Mouse (Mus musculus) thymus, adult 18-20 months (tissue): ENCODE data around the gene Gm11444.
A peak's percentile ranks its signal among the peaks of the same experiment; 100 is the strongest.

Experiments used
- DNase-seq, 2 experiments: peaks; one replicate each; pipeline ENCODE4 v3.0.0; 2022; ENCODE audit warnings: mixed read lengths in 2 of 2

Gene Gm11444

DNA sequence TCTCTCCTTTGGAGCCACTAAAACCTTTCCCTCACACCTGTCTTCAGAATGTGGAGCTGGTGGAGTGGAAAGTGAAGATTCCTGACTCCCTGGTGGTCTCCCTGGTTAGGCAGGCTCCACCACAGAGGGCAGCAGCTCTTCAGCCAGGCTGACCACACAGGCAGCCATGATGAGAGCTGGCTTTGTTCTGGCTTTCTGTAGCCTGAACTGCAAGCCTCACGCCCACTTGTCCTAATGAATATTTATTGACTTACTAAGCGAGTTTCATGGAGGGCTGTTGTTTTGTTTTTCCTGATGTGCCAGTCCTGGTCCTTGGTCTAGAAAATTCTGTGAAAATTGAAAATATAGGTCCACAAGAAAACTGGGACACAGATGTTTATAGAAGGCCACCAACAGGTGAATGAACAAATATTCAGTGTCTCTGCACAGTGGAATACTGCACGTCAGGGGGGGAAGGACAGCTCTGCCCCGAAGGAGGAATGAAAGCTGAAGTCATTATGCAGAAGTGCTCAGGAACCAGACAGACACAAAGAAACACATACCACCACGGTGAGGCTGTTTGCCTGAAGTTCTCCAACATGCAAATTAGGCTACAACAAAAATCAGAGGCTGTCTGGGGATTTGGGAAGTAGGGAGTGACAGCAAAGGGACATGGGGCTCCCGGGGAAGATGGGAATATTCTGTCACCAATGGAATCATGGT, 8.0 kb upstream of the Gm11444 start:
- no peak for DNase-seq

DNA sequence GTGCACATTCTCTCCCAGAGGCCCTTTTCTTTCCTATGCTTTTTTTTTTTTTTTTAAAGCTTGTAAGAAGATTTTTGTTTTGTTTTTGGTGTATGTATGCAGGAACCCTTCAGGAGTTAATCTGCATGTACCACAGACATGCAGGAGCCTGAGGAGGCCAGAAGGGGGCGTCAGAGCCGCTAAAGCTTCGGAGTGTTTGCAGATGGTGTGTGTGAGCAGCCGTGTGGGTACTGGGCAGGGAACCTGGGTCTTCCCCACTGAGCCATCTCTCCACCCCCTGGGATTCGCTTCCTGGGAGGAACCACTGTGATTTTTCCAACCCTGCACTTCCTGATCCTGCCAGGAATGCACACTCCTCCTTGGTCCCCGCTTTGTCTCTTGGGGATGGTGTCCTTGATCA, 625 bp upstream of the Gm11444 start:
- no peak for DNase-seq

- DNase-seq = no peak
Measured at GRCm38 (mm10) chr11:85849037-85849436, 1.1 kb downstream of the Gm11444 start.

GRCm38 (mm10) chr11:85846509-85846908, 3.6 kb downstream of the Gm11444 start:
- no peak for DNase-seq

DNA sequence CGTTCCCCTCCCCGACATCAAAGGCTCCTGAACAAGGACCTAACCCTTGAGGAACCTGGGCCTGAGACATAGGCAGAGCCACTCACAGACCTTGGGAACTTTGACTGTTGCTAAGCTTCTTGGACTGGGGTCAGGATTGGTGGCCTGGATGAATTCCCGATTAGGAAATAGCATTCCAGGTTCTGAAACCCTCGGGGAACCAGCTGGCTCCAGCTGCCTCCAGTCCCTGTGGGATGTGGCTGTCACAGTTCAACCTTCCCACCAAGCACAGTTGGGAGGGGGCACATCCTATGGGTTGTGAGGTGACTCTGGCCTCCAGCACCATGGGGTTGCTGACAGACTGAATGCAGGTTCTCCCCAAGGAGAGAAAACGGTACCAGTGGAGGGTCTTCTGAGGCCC, 4.2 kb downstream of the Gm11444 start:
- no peak for DNase-seq

DNA sequence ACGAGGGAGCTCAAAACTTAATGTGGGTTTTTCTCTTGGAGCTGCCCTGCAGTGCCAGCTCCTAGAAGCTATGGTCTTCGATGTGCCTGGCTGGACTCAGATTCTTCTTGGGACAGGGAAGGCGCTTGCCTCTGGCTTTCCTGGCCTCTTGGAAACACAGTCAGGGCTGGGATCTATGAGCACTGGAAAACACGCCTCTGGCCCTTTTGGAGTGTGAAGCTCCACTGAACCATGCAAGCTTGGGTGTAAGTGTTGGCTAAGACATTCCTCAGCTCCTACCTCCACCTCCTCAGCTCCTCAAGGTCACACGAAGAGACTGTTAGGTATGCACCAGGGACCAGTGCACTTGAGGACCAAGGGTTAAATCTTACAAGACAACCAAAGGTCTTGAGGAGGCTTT, 5.2 kb downstream of the Gm11444 start:
- no peak for DNase-seq

DNA sequence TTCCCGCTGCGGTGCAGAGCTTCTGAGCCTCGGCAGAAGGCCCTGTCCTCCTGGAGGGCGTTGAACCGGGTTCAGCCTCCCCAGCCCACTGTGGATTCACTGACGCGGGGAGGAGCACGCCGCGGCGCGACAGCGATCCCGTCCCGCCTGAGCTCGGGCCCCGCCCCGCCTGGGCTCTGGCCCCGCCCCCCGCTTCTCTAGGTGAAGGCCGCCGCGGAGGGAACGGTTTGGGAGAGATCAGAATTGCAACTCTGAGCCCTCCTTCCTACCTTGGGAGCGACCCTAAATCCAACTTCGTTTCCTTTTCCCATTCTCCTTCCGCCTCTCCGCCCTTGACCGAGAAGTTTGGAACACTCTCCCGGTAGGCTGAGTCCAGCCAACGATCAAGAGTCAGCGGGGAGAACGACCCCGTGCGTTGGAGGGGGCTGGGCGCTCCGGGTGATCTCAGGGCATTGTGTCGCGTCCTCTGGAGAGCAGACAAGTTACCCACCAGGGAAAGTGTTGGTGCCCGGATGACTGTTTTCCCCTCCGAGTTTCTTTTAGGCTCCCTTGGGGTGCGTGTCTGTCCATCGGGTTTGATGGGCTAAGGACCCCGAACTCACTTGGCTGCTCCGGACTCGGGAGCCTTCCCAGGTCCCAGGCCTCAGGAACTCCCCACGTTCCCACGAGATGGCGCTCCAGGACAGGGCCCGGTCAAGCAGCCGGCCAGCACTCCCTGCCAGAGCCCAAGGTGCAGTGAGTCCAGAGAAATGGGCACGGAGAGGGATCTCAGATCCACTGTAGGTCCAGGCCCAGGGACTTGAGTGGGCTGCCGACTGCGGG, 5.8 kb downstream of the Gm11444 start:
- peak; percentile 39 to 47 for DNase-seq

- no peak for DNase-seq
Measured at GRCm38 (mm10) chr11:85843347-85843692, 6.8 kb downstream of the Gm11444 start.

GRCm38 (mm10) chr11:85842596-85843346, 7.4 kb downstream of the Gm11444 start:
- DNase-seq = no peak

DNA sequence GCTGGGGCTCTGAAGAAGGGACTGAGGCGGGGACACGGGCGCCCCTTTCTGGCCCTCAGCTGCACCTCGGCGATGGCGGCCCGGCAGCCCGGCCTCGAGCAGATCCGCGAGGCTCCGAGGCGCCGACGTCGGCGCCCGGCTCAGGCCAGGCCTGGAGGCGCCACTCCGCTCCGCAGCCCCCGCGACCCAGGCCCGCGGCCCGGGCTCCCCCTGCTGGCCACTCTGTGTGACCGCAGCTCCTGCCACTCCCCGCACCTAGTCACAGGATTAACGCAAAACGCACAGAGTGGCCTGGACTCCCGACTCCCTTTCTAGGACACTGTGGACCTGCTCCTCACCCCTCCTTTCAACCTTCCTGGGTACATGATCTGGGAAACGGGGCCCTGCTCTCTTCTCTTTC, 8.2 kb downstream of the Gm11444 start:
- peak in 1 of 2 experiments; percentile 33 for DNase-seq

- DNase-seq = no peak
Measured at GRCm38 (mm10) chr11:85841211-85841681, 8.9 kb downstream of the Gm11444 start.

DNA sequence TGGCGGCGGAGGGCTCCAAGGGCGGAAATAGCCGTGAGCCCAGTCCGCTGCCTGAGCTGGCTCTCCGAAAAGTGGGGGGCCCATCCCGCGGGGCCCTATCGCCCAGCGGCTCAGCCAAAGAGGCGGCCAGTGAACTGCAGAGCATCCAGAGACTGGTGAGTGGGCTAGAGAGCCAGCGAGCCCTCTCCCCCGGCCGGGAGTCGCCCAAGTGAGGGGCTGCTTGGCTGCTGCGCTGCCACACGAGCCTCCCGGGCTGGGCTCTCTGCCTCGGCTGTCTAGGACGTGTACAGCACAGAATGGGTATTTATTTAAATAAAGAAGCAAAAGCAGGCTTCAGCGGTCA, 9.4 kb downstream of the Gm11444 start:
- no peak for DNase-seq

GRCm38 (mm10) chr11:85840031-85840802, 9.9 kb downstream of the Gm11444 start:
- no peak for DNase-seq

GRCm38 (mm10) chr11:85839258-85840030, 10.7 kb downstream of the Gm11444 start:
- no peak for DNase-seq

- no peak for DNase-seq
Measured at GRCm38 (mm10) chr11:85838424-85839257, 11.5 kb downstream of the Gm11444 start.

- no peak for DNase-seq
Measured at GRCm38 (mm10) chr11:85837648-85838423, 12.3 kb downstream of the Gm11444 start.

DNA sequence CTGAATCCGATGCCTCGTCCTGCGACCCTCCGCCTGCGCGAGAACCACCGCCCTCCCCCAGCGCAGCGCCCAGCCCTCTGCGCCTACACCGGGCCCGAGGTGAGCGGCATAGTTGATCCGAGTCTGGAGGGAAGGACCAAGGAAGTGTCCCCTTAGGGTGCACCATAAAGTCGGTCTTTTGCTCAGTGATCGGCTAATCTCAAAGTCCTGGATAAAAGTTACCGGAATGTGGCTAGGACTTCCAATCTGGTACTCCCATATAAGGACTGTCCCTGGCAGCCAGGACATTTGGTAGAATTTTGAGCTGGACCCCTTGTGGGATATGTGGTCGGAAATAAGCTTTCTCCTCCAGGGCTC, 12.9 kb downstream of the Gm11444 start:
- DNase-seq = no peak

DNA sequence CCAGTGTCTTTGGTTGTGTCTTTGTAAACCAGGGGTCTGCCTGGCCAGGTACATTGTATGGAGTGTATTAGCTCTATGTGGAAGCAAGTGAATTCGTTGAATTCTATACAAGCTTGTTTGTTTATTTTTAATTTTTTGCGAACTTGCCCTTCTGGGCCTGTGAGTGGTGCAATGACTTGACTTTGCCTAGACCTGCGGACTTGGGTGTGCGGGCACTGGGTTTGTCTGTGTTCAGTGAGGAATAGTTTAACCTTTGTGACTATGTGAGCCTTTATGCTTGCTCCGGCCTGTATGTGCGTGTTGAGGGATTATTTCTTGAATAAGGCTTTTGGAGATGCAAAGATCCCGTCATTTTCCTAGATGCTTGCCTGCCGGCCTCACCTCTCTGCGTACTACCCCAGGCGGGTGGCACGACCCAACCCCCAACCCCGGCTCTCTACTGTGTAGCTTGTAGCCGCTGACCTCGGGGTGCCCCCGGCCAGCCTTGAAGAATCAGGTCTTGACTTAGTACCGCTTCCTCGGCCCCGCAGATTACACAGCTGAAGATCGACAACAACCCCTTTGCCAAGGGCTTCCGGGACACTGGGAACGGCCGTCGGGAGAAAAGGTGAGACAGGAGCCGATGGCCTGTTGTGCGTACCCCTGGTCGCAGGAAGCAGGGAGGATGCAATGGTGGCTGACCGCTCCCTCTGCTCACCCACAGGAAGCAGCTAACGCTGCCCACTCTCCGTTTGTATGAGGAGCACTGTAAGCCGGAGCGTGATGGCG, 13.4 kb downstream of the Gm11444 start:
- DNase-seq = no peak

DNA sequence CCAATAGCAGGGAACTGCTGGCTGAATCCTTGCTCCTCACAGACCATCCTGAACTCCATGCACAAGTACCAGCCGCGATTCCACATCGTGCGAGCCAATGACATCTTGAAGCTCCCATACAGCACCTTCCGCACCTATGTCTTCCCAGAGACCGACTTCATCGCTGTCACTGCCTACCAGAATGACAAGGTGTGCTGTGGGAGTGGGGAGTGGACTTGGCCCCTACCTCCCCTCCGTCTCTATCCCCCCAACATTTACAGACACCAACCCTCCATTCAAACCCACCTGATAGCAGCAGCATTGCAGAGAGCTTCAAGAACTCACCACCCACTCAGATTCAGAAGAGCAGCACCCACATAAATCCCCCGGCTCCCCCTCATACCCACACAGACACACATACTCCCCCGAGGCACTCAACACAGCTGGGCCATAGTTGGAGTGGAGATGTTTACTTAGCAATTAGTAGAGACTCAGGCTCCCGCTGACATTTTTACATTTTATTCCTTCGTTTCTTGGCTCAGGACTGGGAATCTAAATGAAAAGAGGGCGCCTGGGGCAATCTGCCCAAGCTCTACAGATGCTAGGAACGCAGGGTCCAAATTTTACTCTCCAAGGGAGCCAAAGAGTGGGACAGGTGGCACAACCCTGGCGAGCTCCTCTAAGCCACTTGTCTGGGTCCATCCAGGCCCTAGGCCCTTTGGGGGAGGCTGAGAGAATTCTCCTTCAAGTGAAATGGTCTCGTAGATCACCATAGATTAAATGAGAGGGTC, 14.2 kb downstream of the Gm11444 start:
- no peak for DNase-seq
